Mouse (Mus musculus) left cerebral cortex, postnatal 25 days (tissue): ENCODE measurements around the gene Fcer1g. TPM values are rescaled to one million over a fixed set of nuclear protein-coding genes. Genes with fewer than 3 reads are reported as not detected.
"Not testable (repeated sequence)": the region's sequence is repeated elsewhere in the genome, so short reads cannot be mapped to it uniquely, and the experiment has no call there.

ENCODE experiments used
- DNase-seq, 2 experiments: peaks; one replicate each; pipeline ENCODE4 v3.0.0; 2022; ENCODE audit warnings: low spot score in 2 of 2, mixed read lengths in 1 of 2
- intact Hi-C: fragments of 180-260 bp; cut with DNase I; formaldehyde crosslinking; loops from one replicate; pipeline ENCODE4 v1.15.1; 2025
- total RNA-seq, 2 experiments: library from RNA; stranded (reverse); gene quantifications; 2 replicates each; pipeline ENCODE4 v1.2.3; 2021

Fcer1g gene
- total RNA-seq, 2 experiments from 2014 or later: 14.9 to 15.1 TPM

DNA sequence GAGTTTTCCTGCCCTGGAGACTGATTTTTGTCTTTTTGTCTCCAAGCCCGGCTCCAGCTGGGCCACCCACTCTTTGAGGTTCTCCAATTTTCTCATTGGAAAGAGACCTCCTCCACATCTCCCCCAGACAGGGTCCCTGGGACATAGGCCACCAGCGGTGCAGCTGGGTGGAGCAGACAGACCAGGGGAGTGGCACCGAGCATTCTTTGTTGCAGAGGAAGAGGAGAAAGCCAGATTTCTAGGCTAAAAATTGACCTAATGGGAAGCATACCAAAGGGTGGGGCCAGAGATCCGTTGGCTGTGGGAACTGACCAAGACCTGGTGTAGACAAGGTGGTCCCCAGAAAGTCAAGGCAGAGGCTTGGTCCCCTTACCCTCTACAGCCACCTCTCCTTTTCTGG is 13.8 kb upstream of the Fcer1g start:
- intact Hi-C loops: loop anchor here (1.0 kb wide), 2 partner anchors 26 to 33 kb away; partner anchors contain the start of genes Ppox and Tomm40l

DNA sequence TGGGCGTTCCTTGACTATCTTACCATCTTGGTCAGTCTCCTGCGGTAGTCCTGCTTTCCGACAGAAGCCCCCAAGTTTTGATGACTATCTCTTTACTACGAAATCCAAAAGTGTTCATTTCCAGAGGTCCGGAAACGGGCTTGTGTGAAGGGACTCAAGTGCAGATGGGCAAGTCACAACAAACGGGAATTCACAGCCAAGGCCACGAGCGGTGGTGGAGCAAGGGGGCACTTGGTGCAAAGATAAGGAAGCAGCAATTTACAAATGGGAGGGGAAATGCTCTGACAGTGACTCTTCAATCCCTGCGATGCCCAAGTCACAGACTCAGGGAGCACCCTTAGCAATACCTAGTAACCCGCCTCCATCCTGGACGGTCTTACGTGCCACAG is 13.3 kb upstream of the Fcer1g start:
- intact Hi-C loops: loop anchor here (1.0 kb wide), 2 partner anchors 25 to 34 kb away; partner anchors contain the start of genes Ppox and Tomm40l
- DNase-seq: no peak

More for the DNA sequence above, 13.8 kb upstream of the Fcer1g start:
- no peak for DNase-seq

GRCm38 (mm10) chr1:171246709-171247452 is 12.7 kb upstream of the Fcer1g start:
- DNase-seq: peak; percentile 95 to 99
- intact Hi-C loops: loop anchor here (1.0 kb wide), 2 partner anchors 25 to 34 kb away; partner anchors contain the start of genes Ppox and Tomm40l

DNA sequence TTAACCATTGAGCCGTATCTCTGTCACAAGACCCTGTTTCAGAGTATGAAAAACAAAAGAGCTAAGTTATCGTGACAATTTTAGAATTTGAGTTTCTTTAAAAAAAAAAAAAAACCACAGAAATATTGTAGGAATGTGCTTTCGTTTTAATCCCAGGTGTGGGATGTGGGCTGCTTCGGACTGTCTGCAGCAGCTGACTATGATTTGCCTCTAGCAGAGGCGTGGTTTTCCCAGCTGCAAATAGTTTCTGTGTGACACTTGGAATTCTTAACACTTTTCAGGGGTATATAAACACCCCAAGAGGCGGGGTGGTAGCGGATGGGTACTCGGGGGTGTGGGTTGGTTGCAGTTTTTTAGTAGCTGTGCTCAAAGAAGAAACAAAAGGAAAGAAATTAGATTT is 11.2 kb upstream of the Fcer1g start:
- DNase-seq: no peak
- intact Hi-C loops: no loop called here

DNA sequence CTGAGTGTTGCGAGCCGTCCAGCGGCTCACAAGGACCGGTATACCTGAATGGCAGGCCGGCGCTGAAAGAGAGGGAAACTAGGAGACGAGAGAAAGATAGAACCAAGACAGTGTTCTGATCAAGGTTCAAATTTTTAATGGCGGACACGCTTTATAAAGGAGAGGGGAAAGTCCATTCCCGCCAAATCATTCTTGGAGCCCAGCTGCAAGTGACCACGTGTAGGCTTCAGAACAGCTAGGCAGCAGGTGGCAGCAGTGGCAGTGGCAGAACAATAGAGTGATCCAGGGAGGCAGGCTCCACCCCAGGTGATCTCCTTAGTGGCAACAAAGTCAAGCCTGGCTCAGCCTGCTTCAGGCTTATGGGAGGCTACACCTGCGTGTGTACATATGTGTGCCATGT is 7.8 kb upstream of the Fcer1g start:
- intact Hi-C loops, DNase-seq: not testable (repeated sequence)

GRCm38 (mm10) chr1:171240911-171241310 is 6.7 kb upstream of the Fcer1g start:
- DNase-seq: no peak
- intact Hi-C loops: no loop called here

DNA sequence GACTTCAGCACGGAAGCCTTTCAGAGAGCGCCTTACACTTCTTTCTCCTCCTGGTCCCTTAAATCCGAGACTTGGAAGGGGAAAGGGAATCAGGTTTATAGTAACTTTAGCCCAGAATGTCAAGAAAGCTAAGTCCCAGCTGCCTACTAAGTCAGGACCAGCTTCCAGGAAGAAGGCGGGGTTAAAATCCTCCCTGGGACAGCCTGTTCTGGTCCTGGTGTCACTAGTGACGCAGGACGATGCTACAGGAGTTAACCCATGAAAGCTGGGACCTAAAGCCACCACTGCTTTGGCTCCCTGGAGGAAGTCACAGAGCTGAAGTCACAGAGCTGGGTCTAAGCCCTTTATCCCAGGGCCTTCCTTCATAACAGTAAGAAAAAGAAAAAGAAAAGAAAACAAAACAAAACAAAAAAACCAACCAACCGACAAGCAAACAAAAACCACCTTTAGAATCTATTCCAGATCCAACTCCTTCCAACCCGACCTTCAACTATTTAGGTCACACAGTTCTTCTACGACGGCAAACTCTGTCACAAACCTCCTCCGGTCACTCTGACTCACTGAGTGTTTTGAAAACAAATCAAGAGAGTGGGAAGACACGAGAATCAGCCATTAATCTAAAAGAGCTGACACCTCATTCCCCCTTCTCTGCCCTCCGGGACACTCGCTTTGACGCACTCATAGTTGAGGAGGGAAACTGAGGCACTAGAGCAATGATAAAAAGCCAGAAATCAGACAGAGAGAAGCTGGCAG is 6.0 kb upstream of the Fcer1g start:
- intact Hi-C loops: no loop called here

DNA sequence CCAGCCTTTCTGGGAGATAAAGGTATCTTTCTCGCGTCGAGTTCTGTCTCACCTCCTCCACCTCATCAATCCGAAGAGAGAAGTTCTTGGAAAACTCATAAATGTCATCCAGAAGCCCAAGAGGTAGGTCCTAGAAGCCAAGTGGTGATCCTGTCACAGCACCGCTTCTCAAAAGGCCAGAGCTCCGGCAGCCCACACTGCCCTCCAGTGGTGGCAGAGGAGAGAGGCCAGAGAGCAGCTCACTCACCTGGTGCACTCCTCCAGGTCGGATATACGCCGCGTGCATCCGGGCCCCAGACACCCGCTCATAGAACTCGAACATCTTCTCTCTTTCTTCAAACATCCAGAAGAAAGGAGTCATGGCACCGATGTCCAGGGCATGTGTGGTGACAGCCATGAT is 4.3 kb upstream of the Fcer1g start:
- DNase-seq: peak in 1 of 2 experiments; percentile 54
- intact Hi-C loops: no loop called here

More for the DNA sequence above, 6.0 kb upstream of the Fcer1g start:
- DNase-seq: no peak

DNA sequence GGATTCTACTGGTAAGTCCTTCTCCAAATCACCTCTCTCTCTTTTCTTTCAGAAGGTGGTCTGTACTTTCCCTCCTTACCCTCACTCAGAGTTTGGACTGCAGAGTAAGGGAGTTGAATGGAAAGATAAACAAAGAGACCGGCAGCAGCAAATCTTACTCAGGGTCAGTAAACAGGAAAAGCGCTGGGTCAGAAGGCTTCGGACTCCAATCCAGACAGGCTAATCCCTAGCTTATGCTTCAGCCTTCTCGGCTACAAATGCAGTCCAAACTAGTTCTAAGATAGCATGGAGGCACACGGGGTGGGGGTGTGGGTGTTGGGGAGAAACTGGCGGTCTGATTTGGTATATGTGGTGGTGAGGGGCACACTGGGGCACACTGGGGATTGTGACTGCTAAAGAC is 3.3 kb upstream of the Fcer1g start:
- no peak for DNase-seq
- intact Hi-C loops: no loop called here

GRCm38 (mm10) chr1:171235791-171236190 is 1.6 kb upstream of the Fcer1g start:
- DNase-seq: no peak
- intact Hi-C loops: no loop called here

DNA sequence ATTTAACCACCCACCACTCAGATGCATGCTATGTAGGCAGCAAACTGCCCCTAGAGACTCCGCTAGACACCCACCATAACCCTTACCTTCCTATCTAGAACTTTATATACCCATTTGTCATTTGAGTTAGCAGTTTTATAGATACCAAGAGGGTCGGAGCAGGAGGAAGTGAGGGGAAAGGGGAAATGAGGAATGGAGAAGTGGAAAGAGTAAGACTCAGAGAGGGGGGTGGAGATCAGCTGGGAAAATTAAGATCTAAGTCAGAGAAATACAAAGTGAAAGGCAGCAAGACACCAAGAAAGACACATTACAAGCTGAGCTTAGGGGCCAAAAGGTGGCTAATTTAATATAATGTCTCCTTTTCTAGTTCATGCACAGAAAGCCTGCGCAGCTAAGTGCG is 373 bp upstream of the Fcer1g start:
- DNase-seq: no peak
- intact Hi-C loops: no loop called here

DNA sequence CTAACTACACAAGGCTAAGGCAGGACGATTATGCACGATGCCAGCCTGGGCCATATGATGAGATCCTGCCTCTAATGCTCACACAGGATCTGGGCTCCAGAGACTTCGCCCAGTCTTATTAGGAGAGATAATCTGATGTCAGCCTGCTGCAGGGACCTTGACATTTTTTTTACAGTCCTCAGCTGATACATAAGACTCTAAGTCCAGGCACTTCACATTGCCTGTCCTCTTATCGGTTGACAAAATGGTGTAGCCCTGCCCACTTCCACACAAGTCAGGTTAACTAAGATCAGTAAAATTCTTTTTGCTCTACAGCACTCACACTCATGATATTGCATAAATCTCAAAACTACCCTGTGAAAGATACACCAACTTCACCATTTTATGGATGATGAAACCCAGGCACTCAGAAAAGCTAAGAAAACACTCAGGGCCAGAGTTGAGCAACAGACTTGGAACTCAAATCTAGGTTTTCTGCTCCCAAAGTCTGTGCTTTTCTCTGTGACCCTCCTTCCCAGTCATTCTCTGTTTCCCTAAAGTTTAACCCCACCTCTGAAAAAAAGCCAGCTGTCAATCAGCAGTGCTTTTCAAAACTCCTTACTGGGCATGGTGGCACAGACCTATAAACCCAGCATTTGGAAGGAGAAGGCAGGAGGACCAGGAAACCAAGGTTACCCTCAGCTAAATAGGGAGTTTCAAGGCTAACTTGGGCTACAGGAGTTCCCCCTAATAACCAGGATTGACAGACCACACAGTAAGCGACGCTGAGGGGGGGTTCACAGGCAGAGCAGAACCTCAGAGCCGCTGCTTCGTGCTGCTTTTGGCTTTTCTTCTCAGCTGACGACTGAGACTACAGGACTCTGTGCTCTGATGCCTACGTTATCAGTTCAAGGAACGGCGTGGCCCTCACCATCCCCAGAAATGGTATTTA is 1.1 kb downstream of the Fcer1g start:
- no peak for DNase-seq
- intact Hi-C loops: no loop called here

GRCm38 (mm10) chr1:171232348-171232747 is 1.8 kb downstream of the Fcer1g start:
- intact Hi-C loops: no loop called here
- no peak for DNase-seq

- intact Hi-C loops: no loop called here
- DNase-seq: no peak
Measured at GRCm38 (mm10) chr1:171231844-171232243, 2.3 kb downstream of the Fcer1g start.

DNA sequence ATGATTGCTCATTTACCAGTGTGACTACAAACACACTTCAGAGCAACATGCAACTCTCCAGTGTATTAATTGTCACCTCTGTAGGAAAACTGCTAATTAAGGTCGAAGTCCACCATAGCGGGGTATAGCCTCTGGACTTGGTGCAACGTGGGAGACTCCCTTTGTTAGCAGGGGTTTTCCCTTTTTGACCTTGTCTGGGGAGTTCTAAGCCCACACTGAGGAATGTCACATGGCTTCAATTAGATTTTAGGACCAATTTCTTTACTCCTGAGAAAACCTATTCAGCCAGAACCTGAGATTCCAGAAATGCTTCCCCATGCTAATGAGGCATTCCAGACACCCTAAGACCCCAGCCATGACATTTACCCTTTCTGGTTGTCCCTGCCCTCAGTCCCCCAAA is 4.0 kb downstream of the Fcer1g start:
- intact Hi-C loops: no loop called here
- DNase-seq: no peak

- intact Hi-C loops: no loop called here
Measured at GRCm38 (mm10) chr1:171229750-171230149, 4.4 kb downstream of the Fcer1g start.

GRCm38 (mm10) chr1:171227879-171228278 is 6.3 kb downstream of the Fcer1g start:
- intact Hi-C loops: no loop called here
- DNase-seq: no peak

More at GRCm38 (mm10) chr1:171229750-171230149, 4.4 kb downstream of the Fcer1g start:
- DNase-seq: no peak

DNA sequence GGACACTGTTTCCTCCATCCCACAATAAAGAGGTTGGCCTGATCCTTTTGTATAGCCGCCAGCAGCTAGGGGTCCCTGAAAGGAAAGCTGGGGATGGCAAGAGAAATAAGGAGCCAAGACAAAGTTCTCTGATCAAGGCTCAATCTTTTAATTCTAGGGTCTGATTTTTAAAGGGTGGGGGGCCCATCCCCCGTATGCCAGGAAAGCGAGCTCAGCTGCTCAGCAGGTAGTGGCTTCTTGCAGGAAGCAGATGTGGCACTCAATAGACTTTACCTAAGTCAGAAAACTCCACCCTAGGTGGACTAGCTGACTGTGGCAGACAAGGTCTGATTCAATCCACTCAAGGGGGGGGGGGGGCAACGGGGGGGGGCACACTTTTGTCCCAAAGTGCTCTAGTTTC is 7.4 kb downstream of the Fcer1g start:
- intact Hi-C loops: no loop called here
- DNase-seq: no peak

GRCm38 (mm10) chr1:171224857-171225256 is 9.3 kb downstream of the Fcer1g start, which contains the start of gene Apoa2:
Gene Apoa2, plus strand, starts transcription at chr1:171225054.
- no peak for DNase-seq
- intact Hi-C loops: loop anchor here (5.0 kb wide), 1 partner anchor 102 kb away; the partner anchor contains the start of gene Dedd
